Mouse (Mus musculus) megakaryocyte, adult 5-6 weeks (primary cell): ENCODE results near the gene Hnrnpll. TPM values are rescaled to one million over a fixed set of nuclear protein-coding genes. Genes with fewer than 3 reads are reported as not detected.

Source experiments
- ATAC-seq: 2 replicates; pipeline ENCODE4 v1.8.0; 2016; ENCODE audit warnings: mild to moderate bottlenecking, inconsistent platforms; ENCODE audit not compliant: poor library complexity, severe bottlenecking
- total RNA-seq, 2 experiments: library from RNA; stranded (forward) in 1 of 2; stranded (reverse) in 1 of 2; fragments of 153-499, 151-499 nt in 1 of 2; fragments of 221-1000, 200-1000 nt in 1 of 2; gene quantifications; 2 replicates each; pipeline versions ENCODE4 v1.2.3 to v1.2.4; 2015 to 2017

Gene Hnrnpll
- total RNA-seq (2015) (97.4 and 108 TPM in 2 replicates), total RNA-seq (2017) (53.1 and 65.2 TPM in 2 replicates)

DNA sequence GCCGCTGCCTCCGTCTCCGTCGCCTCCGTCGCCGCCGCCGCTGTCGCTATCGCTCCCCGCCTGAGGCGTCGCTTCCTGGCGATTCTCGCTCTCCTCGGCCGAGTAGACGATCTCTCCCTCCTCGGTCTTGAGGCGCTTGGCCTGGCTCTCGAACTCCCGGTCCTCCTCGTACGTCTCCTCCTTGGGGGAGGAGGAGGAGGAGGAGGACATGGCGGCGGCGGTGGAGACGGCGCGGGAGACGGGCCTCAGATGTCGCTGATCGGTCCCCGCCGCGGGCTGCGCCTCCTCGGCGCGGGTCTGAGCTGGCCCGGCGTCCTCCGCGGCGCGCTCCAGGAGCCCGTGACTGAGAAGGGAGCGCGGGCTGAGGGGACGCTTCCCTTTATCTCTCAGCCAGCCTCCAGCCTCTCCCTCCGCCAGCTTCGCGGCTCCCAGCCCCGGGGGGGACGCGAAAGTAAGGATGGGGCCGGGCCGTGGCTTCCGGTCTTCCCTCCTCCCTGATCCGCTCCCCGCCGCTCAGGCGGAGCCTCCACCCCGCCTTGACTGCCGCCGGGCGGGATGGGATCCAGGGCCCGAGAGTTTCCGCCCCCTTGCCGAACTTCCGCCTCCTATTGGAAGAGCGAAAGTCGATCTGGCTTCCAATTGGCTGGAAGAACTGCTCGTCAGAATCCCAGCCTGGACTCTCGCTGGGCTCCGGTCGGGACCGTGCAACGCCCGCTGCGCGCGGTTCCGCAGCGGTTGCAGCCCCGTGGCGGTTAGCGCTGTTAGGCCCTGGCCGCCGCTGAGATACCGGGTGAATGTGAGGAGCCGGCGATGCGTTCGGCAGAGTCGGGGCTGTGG lies at the start of gene Hnrnpll:
Hnrnpll (minus strand) TSS at position 552 of the 837 bp plus-strand sequence.
- ATAC-seq, result peak; percentile 88

DNA sequence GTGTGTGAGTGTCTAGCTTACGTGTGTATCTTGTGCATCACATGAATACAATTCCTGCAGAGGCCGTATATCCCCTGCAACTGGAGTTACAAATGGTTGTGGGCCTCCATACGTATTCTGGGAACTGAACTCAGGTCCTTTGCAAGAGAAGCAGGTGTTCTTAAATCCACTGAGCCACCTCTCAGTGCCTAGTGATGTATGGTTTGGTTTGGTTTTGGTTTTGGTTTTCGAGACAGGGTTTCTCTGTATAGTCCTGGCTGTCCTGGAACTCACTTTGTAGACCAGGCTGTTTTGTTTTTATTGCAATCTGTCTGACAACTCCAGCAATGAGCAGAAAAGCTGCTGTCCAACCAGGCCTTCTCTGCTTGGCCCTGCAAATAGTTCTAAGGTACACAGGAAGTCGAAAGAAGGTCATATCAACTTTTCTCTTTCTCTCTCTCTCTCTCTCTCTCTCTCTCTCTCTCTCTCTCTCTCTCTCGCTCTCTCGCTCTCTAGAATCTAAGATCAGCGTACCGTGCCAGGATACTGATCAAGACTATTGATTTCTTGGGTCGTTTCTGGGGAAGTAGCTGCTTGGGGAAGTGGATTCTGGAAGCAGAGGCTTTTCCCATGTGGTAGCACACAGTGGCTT lies 43.3 kb upstream of the Hnrnpll start:
- no peak for ATAC-seq

- peak; percentile 62 for ATAC-seq
These were observed 37.7 kb upstream of the Hnrnpll start for GRCm38 (mm10) chr17:80099823-80100222.

DNA sequence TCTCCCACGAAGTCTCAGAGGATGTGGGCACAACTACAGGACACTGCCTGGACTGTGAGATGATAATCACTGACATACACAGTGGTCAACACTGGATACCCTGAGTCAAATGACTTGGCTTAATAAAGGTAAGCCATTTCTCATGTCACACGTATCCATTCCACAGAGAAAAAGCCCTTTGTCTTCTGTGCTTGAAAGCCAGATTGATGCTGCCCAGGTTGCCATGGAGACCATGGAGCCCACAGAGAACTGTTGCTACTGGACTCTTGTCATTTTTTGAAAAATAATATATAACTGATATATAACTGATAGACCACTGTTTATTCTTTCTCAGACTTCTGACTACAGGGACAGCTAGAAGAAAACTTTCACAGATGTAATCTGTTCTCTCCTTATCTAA lies 35.1 kb upstream of the Hnrnpll start:
- no peak for ATAC-seq

DNA sequence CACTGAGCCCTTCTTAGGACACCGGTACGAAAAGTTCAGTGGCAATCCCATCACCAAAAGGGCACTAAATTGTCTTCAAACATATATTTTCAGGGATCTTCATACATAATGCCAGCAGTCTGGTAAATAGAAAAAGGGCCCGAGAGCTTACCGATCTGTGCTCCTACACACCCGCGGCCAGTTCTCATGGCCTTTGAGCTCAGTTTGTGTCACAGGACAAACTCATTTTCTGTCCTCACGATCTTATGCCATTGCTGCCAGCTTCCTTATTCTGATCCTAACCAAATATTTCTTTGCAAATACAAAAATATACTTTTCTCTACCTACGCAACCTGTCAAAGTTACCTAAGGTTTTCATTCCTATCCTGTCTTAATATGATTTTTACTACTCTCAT lies 34.6 kb upstream of the Hnrnpll start:
- ATAC-seq, result no peak

- peak; percentile 46 for ATAC-seq
These were observed 34.0 kb upstream of the Hnrnpll start for GRCm38 (mm10) chr17:80096043-80096719.

DNA sequence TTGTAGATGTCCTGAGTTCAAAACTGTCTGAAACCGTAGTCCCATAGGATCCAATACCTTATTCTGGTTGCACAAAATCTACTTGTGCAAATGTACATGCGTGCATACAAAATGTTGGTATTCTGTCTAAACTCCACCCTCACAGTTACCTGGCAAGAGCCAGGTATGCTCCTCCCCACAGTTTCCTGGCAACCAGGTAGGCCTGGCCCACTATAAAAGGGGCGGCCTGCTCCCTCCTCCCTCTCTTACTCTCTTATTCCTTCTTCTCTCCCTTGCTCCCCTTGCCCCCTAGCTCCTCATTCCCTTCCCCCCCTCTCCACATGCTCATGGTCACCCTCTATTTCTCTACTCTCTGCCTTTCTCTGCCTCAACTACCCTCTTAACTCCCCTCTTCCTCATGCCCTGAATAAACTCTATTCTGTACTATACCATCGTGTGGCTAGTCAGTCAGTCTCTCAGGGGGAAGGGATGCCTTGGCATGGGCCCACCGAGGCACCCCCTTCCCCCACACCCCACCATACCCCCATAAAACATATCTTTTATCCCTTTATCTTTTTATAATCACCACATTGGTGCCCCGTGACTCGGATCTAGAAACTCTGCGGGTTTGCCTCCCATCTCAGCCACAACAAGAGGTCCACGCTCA lies 33.2 kb upstream of the Hnrnpll start:
- no peak for ATAC-seq

GRCm38 (mm10) chr17:80091879-80092549 lies 29.9 kb upstream of the Hnrnpll start:
- ATAC-seq, result peak; percentile 73

- no peak for ATAC-seq
These were observed 28.4 kb upstream of the Hnrnpll start for GRCm38 (mm10) chr17:80090551-80090950.

GRCm38 (mm10) chr17:80088168-80088567 lies 26.0 kb upstream of the Hnrnpll start:
- ATAC-seq, result no peak

GRCm38 (mm10) chr17:80086591-80086990 lies 24.5 kb upstream of the Hnrnpll start:
- ATAC-seq, result no peak

- peak; percentile 19; the same call in 1 of the 2 replicates for ATAC-seq
These were observed 22.3 kb upstream of the Hnrnpll start for GRCm38 (mm10) chr17:80084424-80084823.

DNA sequence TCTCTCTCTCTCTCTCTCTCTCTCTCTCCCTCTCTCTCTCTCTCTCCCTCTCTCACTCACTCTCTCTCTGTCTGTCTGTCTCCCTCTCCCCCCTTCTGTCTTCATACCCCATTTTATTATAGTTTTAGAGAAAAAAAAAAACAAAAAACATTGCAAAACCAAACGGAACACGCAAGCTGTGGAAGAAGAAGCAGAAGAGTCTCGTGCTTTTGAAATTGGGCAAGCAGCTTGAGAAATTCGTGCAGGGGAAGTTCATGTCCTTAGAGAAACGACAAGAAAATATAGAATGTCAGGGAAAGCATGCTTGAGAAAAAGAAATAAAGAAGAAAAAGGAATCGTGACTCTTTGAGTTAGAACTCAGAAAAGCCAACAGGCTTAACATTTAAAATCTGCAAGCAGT lies 21.1 kb upstream of the Hnrnpll start:
- peak; percentile 92 for ATAC-seq

- ATAC-seq, result no peak
These were observed 16.6 kb upstream of the Hnrnpll start for GRCm38 (mm10) chr17:80078726-80079125.

DNA sequence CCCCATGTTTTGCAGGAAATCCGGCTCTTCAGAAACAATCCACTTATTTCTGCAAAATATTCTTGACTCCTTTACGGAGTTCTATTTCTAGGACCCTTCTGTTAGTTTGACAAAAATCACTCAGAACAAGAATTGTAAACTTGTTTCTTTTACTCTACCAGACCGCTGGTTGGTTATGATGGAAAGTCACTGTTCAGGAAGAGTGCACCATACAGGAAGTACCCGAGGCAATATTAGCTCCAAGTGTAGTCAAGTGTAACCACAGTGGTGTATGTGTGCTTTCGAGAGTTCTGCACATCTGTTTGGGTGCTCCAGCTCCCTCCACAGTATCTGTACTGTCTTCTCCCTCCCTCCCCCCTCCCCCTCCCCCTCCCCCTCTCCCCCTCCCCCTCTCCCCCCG lies 5.1 kb upstream of the Hnrnpll start:
- ATAC-seq, result no peak

DNA sequence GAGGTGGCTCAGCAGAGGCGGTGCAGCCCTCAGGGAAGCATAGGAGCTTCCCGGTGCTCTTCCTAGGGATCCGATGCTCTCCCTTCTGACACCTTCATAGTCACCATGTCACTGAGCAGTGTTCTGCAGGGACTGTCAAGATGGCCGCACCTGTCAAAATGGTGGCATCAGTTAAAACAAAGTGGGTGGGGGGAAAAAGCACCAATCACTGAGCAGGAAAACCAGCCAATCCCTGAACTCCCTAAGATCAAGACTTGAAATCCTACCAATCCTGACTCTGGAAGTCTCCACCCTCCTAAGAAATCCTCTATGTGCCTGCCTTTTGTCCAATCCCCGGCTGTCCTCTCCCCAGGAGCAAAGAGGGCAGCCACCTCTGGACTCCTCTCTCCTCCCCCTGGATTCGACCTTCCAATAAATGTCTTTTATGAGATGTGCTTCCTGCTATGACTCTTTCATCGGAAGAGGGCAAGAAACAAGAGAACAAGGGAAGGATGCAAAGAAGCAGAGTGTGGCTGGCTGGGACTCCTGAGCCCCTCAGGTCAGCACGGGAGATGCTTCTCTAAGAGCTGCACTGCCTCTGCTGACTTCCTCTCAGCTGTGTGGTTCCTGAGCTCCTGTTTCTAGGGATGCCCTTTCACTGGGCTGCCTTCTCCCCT lies 1.8 kb upstream of the Hnrnpll start:
- ATAC-seq, result no peak

GRCm38 (mm10) chr17:80063386-80063785 lies 1.3 kb upstream of the Hnrnpll start:
- ATAC-seq, result no peak

DNA sequence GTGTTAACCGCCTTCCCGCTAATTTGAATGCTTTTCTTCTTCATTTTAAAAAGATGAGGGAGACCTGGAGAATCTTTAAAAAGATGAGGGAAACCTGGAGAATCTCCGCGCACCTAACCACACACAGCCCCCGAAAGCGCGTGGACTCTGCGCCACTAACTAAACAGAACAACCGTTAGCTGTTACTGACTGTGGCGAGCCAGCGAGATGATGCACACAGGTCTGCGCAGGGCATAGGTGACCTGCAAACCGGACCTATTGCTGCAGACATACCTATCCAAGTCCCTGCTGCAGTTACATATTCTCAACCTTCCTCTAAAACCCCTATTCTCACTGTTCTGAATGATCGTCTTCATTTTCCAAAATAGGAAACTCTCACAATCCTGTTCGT lies 481 bp upstream of the Hnrnpll start:
- no peak for ATAC-seq

GRCm38 (mm10) chr17:80060828-80061782 lies 1.0 kb downstream of the Hnrnpll start:
- peak; percentile 53 for ATAC-seq
